Mouse (Mus musculus): Measurements from ENCODE around the gene Tbx6.
A peak's percentile ranks its signal among the peaks of the same experiment; 100 is the strongest.

Gene Tbx6

GRCm38 (mm10) chr7:126794271-126794605 lies 13.0 kb downstream of the Tbx6 start:
- DNase-seq (ENCODE audit: low spot score): no peak

- no peak for DNase-seq (ENCODE audit: low spot score)
Observed at GRCm38 (mm10) chr7:126795387-126796317, 14.4 kb downstream of the Tbx6 start.

- no peak for DNase-seq (ENCODE audit: low spot score)
Observed at GRCm38 (mm10) chr7:126796350-126796932, 15.2 kb downstream of the Tbx6 start.

GRCm38 (mm10) chr7:126797411-126798126 lies 16.3 kb downstream of the Tbx6 start, which contains the start of gene Fam57b:
Gene Fam57b (plus strand): TSS chr7:126797668.
- DNase-seq (ENCODE audit: low spot score): no peak

GRCm38 (mm10) chr7:126798127-126799049 lies 17.1 kb downstream of the Tbx6 start:
- DNase-seq (ENCODE audit: low spot score): no peak

GRCm38 (mm10) chr7:126799050-126799467 lies 17.8 kb downstream of the Tbx6 start:
- peak; percentile 93 for DNase-seq (ENCODE audit: low spot score)

- DNase-seq (ENCODE audit: low spot score): no peak
Observed at GRCm38 (mm10) chr7:126799468-126800268, 18.4 kb downstream of the Tbx6 start.

- no peak for DNase-seq (ENCODE audit: low spot score)
Observed at GRCm38 (mm10) chr7:126800269-126801056, 19.2 kb downstream of the Tbx6 start.

- no peak for DNase-seq (ENCODE audit: low spot score)
Observed at GRCm38 (mm10) chr7:126801057-126801422, 19.8 kb downstream of the Tbx6 start.

- no peak for DNase-seq (ENCODE audit: low spot score)
Observed at GRCm38 (mm10) chr7:126802134-126802889, 21.0 kb downstream of the Tbx6 start.

GRCm38 (mm10) chr7:126803181-126803580 lies 21.9 kb downstream of the Tbx6 start:
- DNase-seq (ENCODE audit: low spot score): no peak

- DNase-seq (ENCODE audit: low spot score): no peak
Observed at GRCm38 (mm10) chr7:126803751-126804150, 22.5 kb downstream of the Tbx6 start.

GRCm38 (mm10) chr7:126806956-126807355 lies 25.7 kb downstream of the Tbx6 start:
- DNase-seq (ENCODE audit: low spot score): no peak

GRCm38 (mm10) chr7:126807405-126807804 lies 26.1 kb downstream of the Tbx6 start:
- DNase-seq (ENCODE audit: low spot score): no peak

- DNase-seq (ENCODE audit: low spot score): peak; percentile 68
Observed at GRCm38 (mm10) chr7:126808703-126809455, 27.6 kb downstream of the Tbx6 start.

- no peak for DNase-seq (ENCODE audit: low spot score)
Observed at GRCm38 (mm10) chr7:126809723-126810369, 28.6 kb downstream of the Tbx6 start.

GRCm38 (mm10) chr7:126815726-126816222 lies 34.5 kb downstream of the Tbx6 start:
- no peak for DNase-seq (ENCODE audit: low spot score)

- no peak for DNase-seq (ENCODE audit: low spot score)
Observed at GRCm38 (mm10) chr7:126816494-126816893, 35.2 kb downstream of the Tbx6 start.
